Mouse (Mus musculus) MEL (cell line): ENCODE data around the gene Tgfb1.

Experiments used
- BHLHE40 ChIP-seq: IDR thresholded peaks from 2 replicates; pipeline ENCODE4 v1.6.1; 2012; ENCODE audit warnings: low read depth, mild to moderate bottlenecking, inconsistent platforms, low read length, improper control_type of control experiment, borderline replicate concordance
- CTCF ChIP-seq, 3 experiments: IDR thresholded peaks in 2 of 3; conservative IDR thresholded peaks in 1 of 3; 2 replicates each; pipeline ENCODE4 v1.5.1; 2011 to 2012; ENCODE audit warnings: low read length in 3 of 3, low read depth in 2 of 3, mild to moderate bottlenecking in 2 of 3, improper control_type of control experiment in 1 of 3, inconsistent platforms in 1 of 3, mixed read lengths in 1 of 3, moderate library complexity in 1 of 3; ENCODE audit not compliant: control insufficient read depth in 1 of 3, insufficient read depth in 1 of 3, poor library complexity in 1 of 3, severe bottlenecking in 1 of 3
- EP300 ChIP-seq, 2 experiments: IDR thresholded peaks; 2 replicates each; pipeline ENCODE4 v1.6.1; 2011; ENCODE audit warnings: improper control_type of control experiment in 2 of 2, low read length in 2 of 2, low read depth in 1 of 2, mild to moderate bottlenecking in 1 of 2
- ETS1 ChIP-seq: IDR thresholded peaks from 2 replicates; pipeline ENCODE4 v1.6.1; 2012; ENCODE audit warnings: low read depth, mild to moderate bottlenecking, inconsistent platforms, low read length, improper control_type of control experiment, moderate library complexity
- MAFK ChIP-seq: IDR thresholded peaks from 2 replicates; pipeline ENCODE4 v1.6.1; 2011; ENCODE audit warnings: low read depth, mild to moderate bottlenecking, low read length, improper control_type of control experiment, borderline replicate concordance
- MAX ChIP-seq: IDR thresholded peaks from 2 replicates; pipeline ENCODE4 v1.6.1; 2011; ENCODE audit warnings: low read length, improper control_type of control experiment
- MAZ ChIP-seq: IDR thresholded peaks from 2 replicates; pipeline ENCODE4 v1.6.1; 2012; ENCODE audit warnings: low read depth, mild to moderate bottlenecking, inconsistent platforms, low read length, improper control_type of control experiment
- MEF2A ChIP-seq: IDR thresholded peaks from 2 replicates; pipeline ENCODE4 v1.6.1; 2014; ENCODE audit warnings: low read depth, mild to moderate bottlenecking, inconsistent platforms, low read length, improper control_type of control experiment; ENCODE audit not compliant: poor library complexity, insufficient replicate concordance, severe bottlenecking; ENCODE audit errors: extremely low read depth
- MYC ChIP-seq: IDR thresholded peaks from 2 replicates; pipeline ENCODE4 v1.6.1; 2011; ENCODE audit warnings: low read depth, mild to moderate bottlenecking, low read length, improper control_type of control experiment, moderate library complexity
- POLR2A ChIP-seq, 2 experiments: IDR thresholded peaks; 2 replicates each; pipeline ENCODE4 v1.6.1; 2011 to 2012; ENCODE audit warnings: low read length in 2 of 2, mild to moderate bottlenecking in 2 of 2, control low read depth in 1 of 2, improper control_type of control experiment in 1 of 2, low read depth in 1 of 2, moderate library complexity in 1 of 2; ENCODE audit not compliant: control insufficient read depth in 1 of 2, insufficient read depth in 1 of 2, poor library complexity in 1 of 2
- POLR2AphosphoS5 ChIP-seq: IDR thresholded peaks from 2 replicates; pipeline ENCODE4 v1.6.1; 2012; ENCODE audit warnings: low read depth, borderline replicate concordance, mild to moderate bottlenecking, inconsistent platforms, low read length, moderate library complexity, mixed read lengths
- TCF12 ChIP-seq: IDR thresholded peaks from 2 replicates; pipeline ENCODE4 v1.6.1; 2014; ENCODE audit warnings: low read depth, mild to moderate bottlenecking, inconsistent platforms, low read length, improper control_type of control experiment, moderate library complexity
- USF1 ChIP-seq: IDR thresholded peaks from 2 replicates; pipeline ENCODE4 v1.6.1; 2014; ENCODE audit warnings: low read depth, mild to moderate bottlenecking, inconsistent platforms, low read length, improper control_type of control experiment, moderate library complexity
- ZC3H11A ChIP-seq: IDR thresholded peaks from 2 replicates; pipeline ENCODE4 v1.6.1; 2012; ENCODE audit warnings: low read depth, mild to moderate bottlenecking, inconsistent platforms, low read length, improper control_type of control experiment

DNA sequence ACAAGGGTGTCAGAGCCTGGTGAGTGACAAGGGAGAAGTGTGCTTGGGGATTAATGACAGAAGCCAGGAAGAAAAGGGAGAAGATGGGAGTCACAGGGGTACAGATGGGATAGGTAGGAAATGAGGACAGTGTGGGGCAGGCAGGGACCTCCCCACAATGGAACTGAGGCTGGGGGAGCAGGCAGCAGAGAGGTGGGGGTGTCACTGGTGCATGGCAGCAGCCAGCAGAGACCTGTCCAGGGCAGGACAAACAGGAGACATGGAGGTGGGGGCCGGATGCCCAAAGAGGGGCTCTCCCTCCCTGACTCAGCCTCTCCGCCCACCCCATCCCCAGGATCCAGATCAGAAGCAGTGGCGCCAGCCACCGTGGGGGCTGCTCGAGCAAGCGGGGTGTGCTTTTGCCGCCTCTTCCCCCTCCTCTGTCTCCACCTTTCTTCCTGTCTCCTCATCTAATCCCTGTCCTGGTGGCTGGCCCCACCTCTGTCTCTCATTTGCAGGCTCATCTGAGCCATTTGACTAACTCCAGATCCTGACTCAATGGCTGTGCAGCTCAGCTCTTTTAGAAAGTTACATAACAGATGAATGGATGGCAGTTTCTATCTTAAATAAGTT, 23.8 kb downstream of the Tgfb1 start:
- TF ChIP-seq MAX: no peak
- no peak for TF ChIP-seq EP300 (IDR thresholded peaks at IDR 0.05; ENCODE audit: low read depth in 1 of 2, low read length in 2 of 2)
- no peak for TF ChIP-seq CTCF (IDR thresholded peaks at IDR 0.05 in 2 of 3, conservative IDR thresholded peaks at IDR 0.05 in 1 of 3; ENCODE audit: control insufficient read depth in 1 of 3, insufficient read depth in 1 of 3, low read depth in 2 of 3, low read length in 3 of 3, poor library complexity in 1 of 3, severe bottlenecking in 1 of 3)
- no peak for TF ChIP-seq MYC
- TF ChIP-seq MAZ: no peak
- TF ChIP-seq POLR2A (IDR thresholded peaks at IDR 0.05; ENCODE audit: control insufficient read depth in 1 of 2, insufficient read depth in 1 of 2, low read depth in 1 of 2, low read length in 2 of 2, poor library complexity in 1 of 2): 0 out of 4 replicates have a peak, but pooled peaks of 1 of the 2 experiments have one; percentile 31
- TF ChIP-seq ZC3H11A: no peak
- 0 out of 2 replicates have a peak, but pooled peaks have one; percentile 35 for TF ChIP-seq POLR2AphosphoS5
- TF ChIP-seq MAFK: no peak
- no peak for TF ChIP-seq USF1
- no peak for TF ChIP-seq TCF12
- TF ChIP-seq ETS1: no peak
- no peak for TF ChIP-seq BHLHE40
- no peak for TF ChIP-seq MEF2A
